Mouse (Mus musculus) forebrain, embryonic 12.5 days (tissue): ENCODE results near the gene Akap4. TPM values are rescaled to one million over a fixed set of nuclear protein-coding genes. Genes with fewer than 3 reads are reported as not detected.

Experiments used
- polyA plus RNA-seq: library from polyadenylated mRNA; unstranded; fragments of >200 nt; fragmentation: Nextera tagmentation; extraction: Ambion mirVana; gene quantifications from 2 replicates; pipeline ENCODE4 v1.2.1, GENCODE M21; 2016

The Akap4 gene
- polyA plus RNA-seq, 1 experiment from 2014 or later: not detected

Other genes with a start within 250 kb of the Akap4 start
- gene Ccnb3, start 25.9 kb upstream of the Akap4 start, polyA plus RNA-seq: not detected in 2 replicates